Mouse (Mus musculus): ENCODE measurements around the gene Ech1. TPM values are rescaled to one million over a fixed set of nuclear protein-coding genes. Genes with fewer than 3 reads are reported as not detected.
A peak's percentile ranks its signal among the peaks of the same experiment; 100 is the strongest.

Gene Ech1
- polyA plus RNA-seq, 1 experiment from 2014 or later, result 175 TPM

GRCm38 (mm10) chr7:28815230-28815629 is 9.8 kb upstream of the Ech1 start:
- WGBS, result 91% methylated on average over 9 of the region's 9 CpGs

GRCm38 (mm10) chr7:28816201-28816600 is 8.8 kb upstream of the Ech1 start:
- no peak overlapping the region for H3K9ac ChIP-seq
- H3K4me1 ChIP-seq, result peaks cover 54% of the 10 kb centered on the region
- H3K27me3 ChIP-seq (replicated peaks), result no peaks in the 10 kb centered on the region
- H3K4me2 ChIP-seq, result no peak overlapping the region
- H3K36me3 ChIP-seq, result peaks cover 76% of the 10 kb centered on the region
- no peaks in the 10 kb centered on the region for H3K9me3 ChIP-seq
- 82% methylated on average over 9 of the region's 9 CpGs for WGBS
- H3K4me3 ChIP-seq (replicated peaks), result no peak overlapping the region
- no peak overlapping the region for H3K27ac ChIP-seq
- ATAC-seq (ENCODE audit: insufficient read depth, low FRiP score, low read depth), result no peak

More at GRCm38 (mm10) chr7:28815230-28815629, 9.8 kb upstream of the Ech1 start:
- Histone ChIP-seq H3K27me3 (replicated peaks) (no peaks in the 10 kb centered on the region), H3K9ac (no peak overlapping the region), H3K9me3 (no peaks in the 10 kb centered on the region), H3K4me3 (replicated peaks) (no peak overlapping the region), H3K4me1 (peaks cover 47% of the 10 kb centered on the region), H3K4me2 (no peak overlapping the region), H3K36me3 (peaks cover 67% of the 10 kb centered on the region), H3K27ac (no peak overlapping the region)
- no peak for ATAC-seq (ENCODE audit: insufficient read depth, low FRiP score, low read depth)

DNA sequence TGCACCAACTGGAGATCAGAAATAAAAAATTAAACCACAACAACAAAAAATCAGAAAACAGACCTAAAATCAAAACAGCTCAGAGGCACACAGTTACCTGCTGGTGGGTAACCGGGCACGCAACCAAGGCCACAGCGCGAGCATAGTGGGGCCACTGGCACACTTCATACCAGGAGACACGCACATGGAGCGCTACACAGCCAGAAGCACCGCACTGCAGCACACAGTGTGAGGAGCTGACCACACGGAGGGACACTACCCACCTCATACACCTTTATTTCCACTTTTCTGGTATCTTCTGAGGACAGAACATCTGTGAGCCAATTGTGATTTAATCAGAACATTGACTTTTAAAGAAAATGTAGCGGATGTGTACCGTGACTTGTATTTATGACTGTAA is 8.1 kb upstream of the Ech1 start:
- H3K4me1 ChIP-seq, result peaks cover 57% of the 10 kb centered on the region
- no peaks in the 10 kb centered on the region for H3K9me3 ChIP-seq
- H3K9ac ChIP-seq, result no peak overlapping the region
- H3K27ac ChIP-seq, result no peak overlapping the region
- 90% methylated on average over 10 of the region's 10 CpGs for WGBS
- H3K27me3 ChIP-seq (replicated peaks), result no peaks in the 10 kb centered on the region
- no peak overlapping the region for H3K4me2 ChIP-seq
- ATAC-seq (ENCODE audit: insufficient read depth, low FRiP score, low read depth), result no peak
- H3K4me3 ChIP-seq (replicated peaks), result no peak overlapping the region
- H3K36me3 ChIP-seq, result peaks cover 82% of the 10 kb centered on the region

GRCm38 (mm10) chr7:28817524-28817923 is 7.5 kb upstream of the Ech1 start:
- Histone ChIP-seq H3K27me3 (replicated peaks) (no peaks in the 10 kb centered on the region), H3K36me3 (peaks cover 84% of the 10 kb centered on the region), H3K9ac (no peak overlapping the region), H3K4me2 (no peak overlapping the region), H3K27ac (no peak overlapping the region), H3K4me1 (peaks cover 53% of the 10 kb centered on the region), H3K9me3 (no peaks in the 10 kb centered on the region), H3K4me3 (replicated peaks) (no peak overlapping the region)
- WGBS, result 63% methylated on average over 6 of the region's 6 CpGs
- no peak for ATAC-seq (ENCODE audit: insufficient read depth, low FRiP score, low read depth)

DNA sequence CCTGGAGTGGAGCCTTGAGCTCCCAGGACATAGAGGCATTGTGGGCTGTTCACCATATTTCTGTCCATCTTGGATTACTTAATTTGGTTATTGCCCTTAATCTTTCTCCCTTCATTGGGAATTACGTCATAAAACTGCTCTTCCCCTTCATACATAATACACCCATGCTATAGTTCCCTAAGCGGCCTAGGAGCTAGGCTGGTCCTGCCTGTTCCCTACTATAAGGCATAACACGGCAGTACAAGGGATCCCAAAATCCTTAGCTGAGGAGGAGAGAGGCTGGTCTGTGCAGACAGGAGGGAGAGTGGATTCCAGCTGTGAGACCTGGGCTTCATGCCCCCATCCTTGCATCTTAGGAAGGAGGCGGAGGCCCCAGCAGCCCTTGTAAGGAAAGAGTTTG is 7.1 kb upstream of the Ech1 start:
- WGBS, result 74% methylated on average over 4 of the region's 4 CpGs
- Histone ChIP-seq H3K9me3 (no peaks in the 10 kb centered on the region), H3K27me3 (replicated peaks) (no peaks in the 10 kb centered on the region), H3K4me2 (no peak overlapping the region), H3K36me3 (peaks cover 86% of the 10 kb centered on the region), H3K4me1 (peaks cover 49% of the 10 kb centered on the region), H3K9ac (no peak overlapping the region), H3K27ac (no peak overlapping the region), H3K4me3 (replicated peaks) (no peak overlapping the region)
- no peak for ATAC-seq (ENCODE audit: insufficient read depth, low FRiP score, low read depth)

GRCm38 (mm10) chr7:28818436-28818835 is 6.6 kb upstream of the Ech1 start:
- peaks cover 82% of the 10 kb centered on the region for H3K36me3 ChIP-seq
- no peak overlapping the region for H3K9ac ChIP-seq
- no peaks in the 10 kb centered on the region for H3K27me3 ChIP-seq (replicated peaks)
- no peak overlapping the region for H3K4me3 ChIP-seq (replicated peaks)
- H3K9me3 ChIP-seq, result no peaks in the 10 kb centered on the region
- H3K4me1 ChIP-seq, result peaks cover 44% of the 10 kb centered on the region
- H3K27ac ChIP-seq, result no peak overlapping the region
- whole genome bisulfite sequencing, result 88% methylated on average over 17 of the region's 18 CpGs
- no peak for ATAC-seq (ENCODE audit: insufficient read depth, low FRiP score, low read depth)
- no peak overlapping the region for H3K4me2 ChIP-seq

DNA sequence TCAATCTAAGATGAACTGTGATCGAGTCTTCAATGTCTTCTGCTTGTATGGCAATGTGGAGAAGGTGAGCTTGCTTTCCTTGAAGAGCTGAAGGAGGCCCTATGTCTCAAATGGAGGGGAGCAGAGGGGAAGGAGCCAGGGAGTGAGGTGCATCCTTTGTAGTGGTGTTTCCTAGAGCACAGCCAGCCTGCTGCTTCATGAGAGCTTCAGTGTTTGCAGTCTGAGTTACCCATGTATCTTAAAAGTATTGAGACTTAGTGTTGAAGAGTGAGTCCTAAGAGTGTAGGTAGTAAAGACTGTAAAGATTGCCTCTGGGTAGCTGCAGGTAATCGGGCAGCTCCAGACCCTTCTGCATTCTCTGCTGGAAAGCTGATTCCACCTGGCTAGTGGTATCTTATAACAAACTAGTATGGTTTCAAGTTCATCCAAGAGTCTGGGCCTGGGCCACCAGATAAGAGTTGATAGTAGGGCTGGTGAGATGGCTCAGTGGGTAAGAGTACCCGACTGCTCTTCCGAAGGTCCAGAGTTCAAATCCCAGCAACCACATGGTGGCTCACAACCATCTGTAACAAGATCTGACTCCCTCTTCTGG is 6.1 kb upstream of the Ech1 start:
- no peak overlapping the region for H3K9ac ChIP-seq
- H3K27ac ChIP-seq, result no peak overlapping the region
- 82% methylated on average over 4 of the region's 4 CpGs for WGBS
- no peak overlapping the region for H3K4me2 ChIP-seq
- peaks cover 76% of the 10 kb centered on the region for H3K36me3 ChIP-seq
- H3K4me3 ChIP-seq (replicated peaks), result no peak overlapping the region
- no peak for ATAC-seq (ENCODE audit: insufficient read depth, low FRiP score, low read depth)
- H3K9me3 ChIP-seq, result no peaks in the 10 kb centered on the region
- H3K27me3 ChIP-seq (replicated peaks), result no peaks in the 10 kb centered on the region
- peaks cover 39% of the 10 kb centered on the region; the same call in 1 of the 2 replicates for H3K4me1 ChIP-seq

- H3K36me3 ChIP-seq, result peaks cover 70% of the 10 kb centered on the region
Observed at GRCm38 (mm10) chr7:28819571-28819970, 5.4 kb upstream of the Ech1 start.

GRCm38 (mm10) chr7:28820358-28821260 is 4.4 kb upstream of the Ech1 start:
- 76% methylated on average over 12 of the region's 12 CpGs for WGBS
- Histone ChIP-seq H3K9me3 (no peaks in the 10 kb centered on the region), H3K4me1 (peaks cover 32% of the 10 kb centered on the region; the same call in 1 of the 2 replicates), H3K4me2 (no peak overlapping the region), H3K9ac (no peak overlapping the region), H3K4me3 (replicated peaks) (no peak overlapping the region), H3K27ac (peak overlapping the region; percentile 35; the same call in 1 of the 2 replicates), H3K36me3 (peaks cover 60% of the 10 kb centered on the region), H3K27me3 (replicated peaks) (no peaks in the 10 kb centered on the region)
- no peak for ATAC-seq (ENCODE audit: insufficient read depth, low FRiP score, low read depth)

More at GRCm38 (mm10) chr7:28819571-28819970, 5.4 kb upstream of the Ech1 start:
- no peak overlapping the region for H3K27ac ChIP-seq
- no peaks in the 10 kb centered on the region for H3K9me3 ChIP-seq
- no peaks in the 10 kb centered on the region for H3K27me3 ChIP-seq (replicated peaks)
- 84% methylated on average over 4 of the region's 4 CpGs for WGBS
- H3K9ac ChIP-seq, result no peak overlapping the region
- no peak overlapping the region for H3K4me3 ChIP-seq (replicated peaks)
- no peak for ATAC-seq (ENCODE audit: insufficient read depth, low FRiP score, low read depth)
- H3K4me2 ChIP-seq, result no peak overlapping the region
- peaks cover 34% of the 10 kb centered on the region; the same call in 1 of the 2 replicates for H3K4me1 ChIP-seq

GRCm38 (mm10) chr7:28821261-28821831 is 3.7 kb upstream of the Ech1 start:
- peaks cover 53% of the 10 kb centered on the region for H3K36me3 ChIP-seq
- H3K4me2 ChIP-seq, result no peak overlapping the region
- no peak overlapping the region for H3K27ac ChIP-seq
- H3K4me3 ChIP-seq (replicated peaks), result no peak overlapping the region
- 65% methylated on average over 10 of the region's 10 CpGs for WGBS
- H3K4me1 ChIP-seq, result peaks cover 32% of the 10 kb centered on the region; the same call in 1 of the 2 replicates
- no peaks in the 10 kb centered on the region for H3K9me3 ChIP-seq
- no peak overlapping the region for H3K9ac ChIP-seq
- no peak for ATAC-seq (ENCODE audit: insufficient read depth, low FRiP score, low read depth)
- H3K27me3 ChIP-seq (replicated peaks), result no peaks in the 10 kb centered on the region

DNA sequence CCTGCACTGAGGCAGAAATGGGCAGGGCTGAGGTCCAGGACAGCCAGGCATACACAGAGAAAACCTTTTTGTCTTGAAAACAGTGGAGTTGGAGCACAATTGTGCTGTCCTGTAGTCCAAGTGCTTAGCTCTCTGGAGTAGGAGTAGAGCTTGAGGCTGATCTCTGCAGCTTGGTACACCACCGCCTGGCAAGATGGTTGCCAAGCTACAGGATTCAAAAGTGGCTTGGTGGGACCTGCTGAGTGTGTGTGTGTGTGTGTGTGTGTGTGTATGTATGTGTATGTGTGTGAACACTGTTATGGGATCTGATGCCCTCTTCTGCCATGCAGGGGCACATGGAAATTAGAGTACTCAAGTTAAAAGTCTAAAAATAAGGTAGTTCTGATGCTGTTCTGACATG is 2.5 kb upstream of the Ech1 start:
- ATAC-seq (ENCODE audit: insufficient read depth, low FRiP score, low read depth), result no peak
- WGBS, result 70% methylated on average over 1 of the region's 1 CpGs
- H3K27ac ChIP-seq, result 0 out of 2 replicates have a peak overlapping the region, but pooled peaks have one; percentile 23
- peaks cover 30% of the 10 kb centered on the region; the same call in 1 of the 2 replicates for H3K4me1 ChIP-seq
- no peaks in the 10 kb centered on the region for H3K27me3 ChIP-seq (replicated peaks)
- peaks cover 40% of the 10 kb centered on the region for H3K36me3 ChIP-seq
- H3K9me3 ChIP-seq, result no peaks in the 10 kb centered on the region
- H3K9ac ChIP-seq, result no peak overlapping the region
- H3K4me3 ChIP-seq (replicated peaks), result no peak overlapping the region
- H3K4me2 ChIP-seq, result no peak overlapping the region
